Mouse (Mus musculus) embryonic facial prominence, embryonic 10.5 days (tissue): Measurements from ENCODE around the gene Ptprg. TPM values are rescaled to one million over a fixed set of nuclear protein-coding genes. Genes with fewer than 3 reads are reported as not detected.
A peak's percentile ranks its signal among the peaks of the same experiment; 100 is the strongest.

Experiments
- DNase-seq: peaks from one replicate; pipeline ENCODE4 v3.0.0-alpha.2; 2017; ENCODE audit warnings: low spot score
- H3K27ac ChIP-seq: fragments of 300-500 bp; sonication (generic); replicated peaks from 2 replicates; pipeline ENCODE4 v1.5.1; 2016; ENCODE audit warnings: mild to moderate bottlenecking
- H3K27me3 ChIP-seq: fragments of 300-500 bp; sonication (generic); replicated peaks from 2 replicates; pipeline ENCODE4 v1.6.1; 2016; ENCODE audit warnings: low read depth, mild to moderate bottlenecking; ENCODE audit not compliant: poor library complexity, severe bottlenecking
- H3K36me3 ChIP-seq: fragments of 300-500 bp; sonication (generic); replicated peaks from 2 replicates; pipeline ENCODE4 v1.6.1; 2016; ENCODE audit warnings: mild to moderate bottlenecking, moderate library complexity
- H3K4me1 ChIP-seq: fragments of 300-500 bp; sonication (generic); 2 replicates; pipeline ENCODE4 v1.6.1; 2016
- H3K4me3 ChIP-seq: fragments of 300-500 bp; sonication (generic); 2 replicates; pipeline ENCODE4 v1.5.1; 2016; ENCODE audit warnings: mild to moderate bottlenecking, moderate library complexity
- H3K9me3 ChIP-seq: fragments of 300-500 bp; sonication (generic); 2 replicates; pipeline ENCODE4 v1.6.1; 2016; ENCODE audit warnings: mild to moderate bottlenecking
- WGBS: fragments of 180-500 bp; shearing (Covaris S2); methylation state at CpG from one replicate; pipeline ENCODE4 v1.1.7; 2016; 5-methylcytosine and 5-hydroxymethylcytosine counted together
- polyA plus RNA-seq: library from polyadenylated mRNA; unstranded; fragments of >200 nt; fragmentation: Nextera tagmentation; extraction: Ambion mirVana; gene quantifications from 2 replicates; pipeline ENCODE4 v1.2.1, GENCODE M21; 2016

Ptprg gene
- polyA plus RNA-seq, 1 experiment from 2014 or later = 40.7 TPM

DNA sequence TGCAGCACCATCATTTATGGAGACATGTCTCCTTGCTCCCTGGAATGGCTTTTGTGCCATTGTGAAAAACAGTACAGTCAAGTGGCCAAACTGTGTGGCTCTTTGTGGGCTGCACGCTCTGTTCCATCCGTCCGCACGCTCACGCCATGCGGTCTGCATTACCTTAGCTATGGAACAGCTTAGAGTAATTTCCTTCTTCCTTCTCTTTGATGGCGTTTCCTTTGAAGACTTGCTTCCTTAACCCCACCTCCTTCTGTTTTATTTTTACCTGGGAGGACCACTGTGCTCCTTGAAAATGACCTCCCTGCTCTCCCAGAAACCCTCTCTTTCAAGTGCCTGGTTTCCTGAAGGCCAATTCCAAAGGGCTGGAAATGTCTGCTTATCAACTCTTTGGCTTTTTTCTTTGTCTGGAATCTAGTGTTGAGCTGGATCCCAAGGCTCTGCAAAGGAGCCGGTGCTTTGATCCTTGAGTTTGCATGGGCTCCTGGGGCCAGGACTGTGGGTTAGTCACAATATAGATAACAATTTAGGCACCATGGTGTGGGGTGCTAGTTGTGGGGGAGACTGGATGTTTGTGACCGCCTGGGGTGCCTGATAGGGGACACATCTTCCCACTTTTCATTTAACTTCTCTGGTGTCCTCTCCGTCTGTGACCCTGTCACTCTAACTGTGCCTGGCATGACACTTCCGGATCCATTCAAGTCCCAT is 149.6 kb downstream of the Ptprg start:
- H3K27ac ChIP-seq = peak overlapping the region; percentile 73

DNA sequence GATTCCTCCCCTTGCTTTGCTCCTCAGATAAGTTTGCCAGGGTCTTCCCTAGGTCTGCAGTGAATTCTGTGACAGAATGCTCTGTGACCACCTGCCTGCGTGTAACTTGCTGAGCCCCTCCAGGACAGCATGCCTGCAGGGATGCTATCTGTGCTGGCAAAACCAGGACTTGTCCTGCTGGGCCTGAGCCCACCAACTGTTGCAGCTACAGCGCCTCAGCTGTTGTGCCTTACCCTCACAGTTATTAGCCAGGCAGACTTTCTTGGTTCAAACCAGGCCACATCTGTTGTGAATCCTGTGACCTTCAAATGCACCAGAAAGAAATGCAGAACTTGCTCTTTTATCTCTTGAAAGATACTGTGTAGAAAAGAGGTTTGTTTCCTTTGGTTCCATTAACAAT is 151.5 kb downstream of the Ptprg start:
- WGBS = 12% methylated on average over 2 of the region's 2 CpGs
- H3K4me1 ChIP-seq = peaks cover 57% of the 10 kb centered on the region
- no peak overlapping the region for H3K4me3 ChIP-seq
- no peak overlapping the region for H3K27ac ChIP-seq
- no peaks in the 10 kb centered on the region for H3K9me3 ChIP-seq
- no peaks in the 10 kb centered on the region for H3K36me3 ChIP-seq
- peak; percentile 24 for DNase-seq
- H3K27me3 ChIP-seq = no peaks in the 10 kb centered on the region

More for the DNA sequence above, 149.6 kb downstream of the Ptprg start:
- Histone ChIP-seq H3K27me3 (no peaks in the 10 kb centered on the region), H3K4me1 (peaks cover 50% of the 10 kb centered on the region), H3K9me3 (no peaks in the 10 kb centered on the region), H3K36me3 (no peaks in the 10 kb centered on the region), H3K4me3 (no peak overlapping the region)
- WGBS = 43% methylated on average over 11 of the region's 11 CpGs
- peak; percentile 68 for DNase-seq

DNA sequence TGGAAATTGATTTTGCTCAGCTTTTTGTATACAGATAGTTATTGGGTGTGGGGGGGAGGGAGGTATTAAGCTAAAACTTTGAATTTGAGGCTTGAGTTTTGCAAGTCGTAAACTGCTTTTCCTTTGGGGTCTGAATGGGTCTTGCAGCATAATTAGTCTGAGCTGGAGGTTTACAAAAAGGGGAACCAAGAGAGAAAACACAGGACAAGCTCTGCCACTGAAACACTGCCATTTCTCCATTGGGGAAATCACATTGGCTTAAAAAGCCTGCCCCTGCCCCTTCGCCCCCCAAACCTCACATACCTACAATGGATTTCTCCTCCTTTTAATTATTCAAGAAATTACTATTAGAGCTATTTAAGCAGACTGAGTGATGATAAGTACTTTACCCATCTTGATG is 156.0 kb downstream of the Ptprg start:
- no peak overlapping the region for H3K4me3 ChIP-seq
- no peaks in the 10 kb centered on the region for H3K9me3 ChIP-seq
- 89% methylated on average over 2 of the region's 2 CpGs for WGBS
- H3K4me1 ChIP-seq = peaks cover 19% of the 10 kb centered on the region
- no peak for DNase-seq
- no peak overlapping the region for H3K27ac ChIP-seq
- H3K27me3 ChIP-seq = no peaks in the 10 kb centered on the region
- H3K36me3 ChIP-seq = no peaks in the 10 kb centered on the region; the same call in 1 of the 2 replicates

DNA sequence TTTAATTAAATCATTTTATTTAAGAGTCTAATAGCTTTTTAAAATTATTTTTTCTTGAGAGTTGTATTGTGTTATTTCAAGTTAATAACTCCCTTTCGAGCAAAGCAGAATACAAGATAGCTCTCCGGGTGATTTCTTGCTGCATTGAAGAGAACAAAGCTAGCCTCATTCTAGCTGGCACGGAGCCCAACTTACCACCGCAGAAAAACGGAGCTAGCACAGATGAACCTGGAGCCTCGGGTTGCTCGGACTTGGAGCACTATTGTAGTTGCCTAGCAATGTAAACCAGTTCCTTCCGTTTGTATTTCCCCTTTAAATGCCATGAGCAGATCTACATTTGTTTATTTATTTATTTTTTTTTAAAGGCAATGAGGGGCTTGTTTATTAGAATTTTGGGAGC is 156.5 kb downstream of the Ptprg start:
- WGBS = 91% methylated on average over 8 of the region's 8 CpGs
- H3K9me3 ChIP-seq = no peaks in the 10 kb centered on the region
- H3K27me3 ChIP-seq = no peaks in the 10 kb centered on the region
- H3K36me3 ChIP-seq = no peaks in the 10 kb centered on the region; the same call in 1 of the 2 replicates
- no peak for DNase-seq
- no peak overlapping the region for H3K27ac ChIP-seq
- peaks cover 14% of the 10 kb centered on the region for H3K4me1 ChIP-seq
- no peak overlapping the region for H3K4me3 ChIP-seq

DNA sequence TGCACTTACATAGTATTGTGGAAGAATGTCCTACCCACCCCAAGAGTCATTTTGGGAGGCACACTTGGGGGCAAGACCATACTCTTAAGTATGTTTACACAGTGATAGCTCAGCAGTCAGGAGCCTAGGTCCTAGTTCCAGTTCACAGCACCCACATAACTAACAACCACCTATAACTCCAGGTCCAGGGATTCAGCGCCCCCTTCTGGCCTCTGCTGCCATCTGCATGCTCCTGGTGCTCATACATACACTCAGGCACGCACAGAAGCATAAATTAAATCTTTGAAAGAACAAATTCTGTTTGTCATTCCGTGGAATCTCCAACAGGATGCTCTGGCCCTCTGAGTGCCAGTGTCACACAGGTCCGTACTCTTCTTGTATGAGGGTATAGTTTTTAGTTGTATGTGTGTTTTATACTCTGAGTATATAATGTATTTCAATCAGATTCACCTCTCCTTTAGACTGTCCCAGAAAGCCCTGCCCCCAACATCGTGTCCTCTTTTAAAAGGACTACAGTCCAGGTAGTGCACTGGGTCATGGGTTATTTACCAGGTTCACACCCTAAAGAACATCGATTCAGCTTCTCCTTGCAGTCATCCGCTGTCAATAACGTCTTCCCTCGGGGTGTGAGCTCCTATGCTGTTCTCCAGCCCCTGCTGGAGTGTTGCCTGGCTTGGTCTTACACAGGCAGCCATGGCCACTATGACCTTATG is 157.2 kb downstream of the Ptprg start:
- WGBS = 90% methylated on average over 9 of the region's 9 CpGs

DNA sequence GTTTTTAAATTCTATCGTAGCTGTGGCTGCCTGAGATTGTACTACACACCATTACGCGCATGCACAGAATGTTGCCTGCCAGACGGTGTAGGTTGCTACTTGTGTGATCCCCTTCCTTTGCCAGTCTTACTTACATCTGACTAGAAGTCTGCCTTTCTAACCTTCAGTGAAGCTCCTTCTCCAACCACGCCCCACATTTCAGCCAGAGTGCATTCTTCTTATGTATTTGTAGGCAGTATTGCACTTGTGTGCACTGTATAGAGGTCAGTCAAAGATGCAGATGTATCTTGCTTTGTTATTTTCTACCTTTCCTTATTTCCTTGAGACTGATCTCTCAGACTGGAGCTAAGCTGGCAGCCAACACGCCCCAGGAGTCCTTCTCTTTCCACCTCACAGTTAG is 158.8 kb downstream of the Ptprg start:
- Histone ChIP-seq H3K4me3 (no peak overlapping the region), H3K27ac (no peak overlapping the region), H3K9me3 (no peaks in the 10 kb centered on the region), H3K4me1 (0 out of 2 replicates have a peak, but pooled peaks cover 7% of the 10 kb centered on the region), H3K27me3 (no peaks in the 10 kb centered on the region), H3K36me3 (no peaks in the 10 kb centered on the region; the same call in 1 of the 2 replicates)
- 92% methylated on average over 6 of the region's 6 CpGs for WGBS
- DNase-seq = no peak

More for the DNA sequence above, 157.2 kb downstream of the Ptprg start:
- Histone ChIP-seq H3K9me3 (no peaks in the 10 kb centered on the region), H3K27me3 (no peaks in the 10 kb centered on the region), H3K27ac (no peak overlapping the region), H3K4me1 (0 out of 2 replicates have a peak, but pooled peaks cover 7% of the 10 kb centered on the region), H3K4me3 (no peak overlapping the region), H3K36me3 (no peaks in the 10 kb centered on the region; the same call in 1 of the 2 replicates)
- no peak for DNase-seq

DNA sequence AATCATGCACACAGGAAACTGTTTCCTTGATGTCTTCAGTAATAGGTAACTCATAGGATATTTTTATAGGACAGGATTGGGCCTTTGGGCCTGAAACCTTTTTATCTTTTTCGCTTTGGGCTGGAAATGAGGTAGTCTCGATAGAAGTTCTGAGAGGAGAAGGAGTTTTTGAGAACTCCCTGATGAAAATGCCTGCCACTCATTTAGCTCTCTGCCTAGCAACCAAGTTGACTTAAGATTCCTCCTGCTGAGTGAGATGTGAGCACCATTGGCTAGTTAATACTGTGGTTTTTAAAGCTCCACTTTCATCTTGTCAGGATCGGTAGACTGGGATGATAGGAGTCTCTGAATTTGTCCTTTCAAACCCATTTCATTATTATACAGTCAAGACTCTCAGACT is 162.9 kb downstream of the Ptprg start:
- Histone ChIP-seq H3K4me3 (no peak overlapping the region), H3K27ac (no peak overlapping the region), H3K9me3 (no peaks in the 10 kb centered on the region), H3K4me1 (no peaks in the 10 kb centered on the region), H3K27me3 (no peaks in the 10 kb centered on the region), H3K36me3 (no peaks in the 10 kb centered on the region)
- no peak for DNase-seq
- 68% methylated on average over 3 of the region's 3 CpGs for WGBS

DNA sequence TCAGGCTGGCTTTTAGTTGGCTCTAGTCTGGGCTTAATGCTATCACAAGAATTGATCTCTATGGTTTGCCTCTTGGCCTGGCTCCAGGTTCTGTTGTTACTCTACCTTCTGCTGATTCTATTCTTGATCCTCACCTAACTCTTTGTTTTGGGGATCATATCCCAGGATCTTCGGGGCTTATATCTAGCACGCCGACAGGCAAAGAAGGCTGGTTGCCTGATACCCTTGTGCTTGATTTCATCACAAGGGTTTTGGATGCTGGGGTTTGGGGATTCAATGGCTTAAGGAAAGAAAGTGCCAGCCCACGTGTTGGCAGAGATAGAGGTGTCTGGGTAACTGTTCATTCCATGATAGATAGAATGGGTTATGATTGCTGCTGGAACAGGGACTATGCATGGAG is 164.9 kb downstream of the Ptprg start:
- no peak for DNase-seq
- H3K9me3 ChIP-seq = no peaks in the 10 kb centered on the region
- 0 out of 2 replicates have a peak, but pooled peaks cover 5% of the 10 kb centered on the region for H3K36me3 ChIP-seq
- H3K27me3 ChIP-seq = no peaks in the 10 kb centered on the region
- H3K4me1 ChIP-seq = no peaks in the 10 kb centered on the region
- no peak overlapping the region for H3K4me3 ChIP-seq
- no peak overlapping the region for H3K27ac ChIP-seq
- 83% methylated on average over 4 of the region's 4 CpGs for WGBS

DNA sequence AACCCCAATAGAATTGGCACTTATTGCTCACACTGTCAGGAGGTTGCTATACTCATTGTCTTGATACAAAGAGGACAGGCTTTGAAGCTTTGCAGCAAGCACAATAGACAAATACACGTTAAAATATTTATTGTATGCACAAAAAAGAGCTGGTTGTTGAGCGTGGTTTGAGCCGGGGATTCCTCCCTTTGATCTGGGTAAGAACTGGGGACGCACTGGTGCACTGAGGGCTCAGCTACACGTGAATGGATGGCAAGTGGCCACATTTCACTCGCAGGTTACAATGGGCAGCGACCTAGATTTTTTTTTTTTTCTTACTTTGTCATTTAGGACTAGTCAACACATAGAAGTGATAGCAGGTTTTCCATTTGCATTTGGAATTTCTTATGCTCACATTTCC is 165.9 kb downstream of the Ptprg start:
- Histone ChIP-seq H3K27ac (no peak overlapping the region), H3K4me1 (no peaks in the 10 kb centered on the region), H3K36me3 (0 out of 2 replicates have a peak, but pooled peaks cover 12% of the 10 kb centered on the region), H3K9me3 (no peaks in the 10 kb centered on the region), H3K27me3 (no peaks in the 10 kb centered on the region), H3K4me3 (no peak overlapping the region)
- DNase-seq = no peak
- 64% methylated on average over 7 of the region's 7 CpGs for WGBS

DNA sequence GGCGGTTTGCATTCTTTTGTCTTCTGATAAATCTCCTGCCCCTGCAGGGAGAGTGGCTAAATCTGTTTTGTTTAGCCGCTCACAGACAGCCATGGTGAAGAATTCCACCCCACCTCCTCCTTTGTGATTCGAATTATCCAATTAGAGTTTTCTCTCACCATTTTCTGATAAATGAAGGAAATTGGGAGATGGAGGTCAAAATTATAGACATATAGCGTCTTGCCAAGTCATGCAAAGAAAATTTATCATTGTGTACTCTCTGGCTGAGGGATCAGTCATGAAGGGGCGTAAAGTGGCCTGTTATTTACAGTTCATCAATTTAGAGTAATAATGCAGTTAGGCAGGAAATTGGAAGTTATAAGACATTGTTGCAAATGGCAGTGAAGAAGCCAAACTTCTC is 168.8 kb downstream of the Ptprg start:
- no peaks in the 10 kb centered on the region for H3K4me1 ChIP-seq
- no peak for DNase-seq
- H3K27me3 ChIP-seq = no peaks in the 10 kb centered on the region
- H3K36me3 ChIP-seq = peaks cover 18% of the 10 kb centered on the region; the same call in 1 of the 2 replicates
- no peak overlapping the region for H3K27ac ChIP-seq
- no peak overlapping the region for H3K4me3 ChIP-seq
- WGBS = 58% methylated on average over 5 of the region's 5 CpGs
- H3K9me3 ChIP-seq = peaks cover 7% of the 10 kb centered on the region; the same call in 1 of the 2 replicates

DNA sequence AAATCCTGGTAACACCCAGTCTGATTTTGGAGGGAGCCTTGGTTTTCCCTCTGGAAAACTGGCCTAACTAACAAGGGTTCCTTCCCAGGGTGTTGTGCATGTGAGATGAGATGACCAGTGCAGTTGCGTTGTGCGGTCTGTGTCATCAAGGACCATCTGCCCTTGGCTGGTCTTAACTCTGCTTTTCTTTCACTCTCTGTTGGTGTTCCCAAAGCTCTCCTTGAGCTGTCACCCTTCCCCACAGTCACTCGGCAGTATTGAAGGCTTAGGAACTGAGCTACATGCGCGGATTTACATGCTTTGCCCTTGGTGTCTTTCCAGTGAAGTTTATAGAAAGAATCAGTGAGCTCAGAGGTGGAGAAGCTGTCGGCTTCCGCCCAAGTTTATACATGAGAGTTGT is 170.5 kb downstream of the Ptprg start:
- no peaks in the 10 kb centered on the region for H3K27me3 ChIP-seq
- H3K36me3 ChIP-seq = peaks cover 18% of the 10 kb centered on the region; the same call in 1 of the 2 replicates
- peaks cover 7% of the 10 kb centered on the region; the same call in 1 of the 2 replicates for H3K9me3 ChIP-seq
- 92% methylated on average over 7 of the region's 7 CpGs for WGBS
- DNase-seq = no peak
- H3K27ac ChIP-seq = no peak overlapping the region
- no peaks in the 10 kb centered on the region for H3K4me1 ChIP-seq
- no peak overlapping the region for H3K4me3 ChIP-seq

DNA sequence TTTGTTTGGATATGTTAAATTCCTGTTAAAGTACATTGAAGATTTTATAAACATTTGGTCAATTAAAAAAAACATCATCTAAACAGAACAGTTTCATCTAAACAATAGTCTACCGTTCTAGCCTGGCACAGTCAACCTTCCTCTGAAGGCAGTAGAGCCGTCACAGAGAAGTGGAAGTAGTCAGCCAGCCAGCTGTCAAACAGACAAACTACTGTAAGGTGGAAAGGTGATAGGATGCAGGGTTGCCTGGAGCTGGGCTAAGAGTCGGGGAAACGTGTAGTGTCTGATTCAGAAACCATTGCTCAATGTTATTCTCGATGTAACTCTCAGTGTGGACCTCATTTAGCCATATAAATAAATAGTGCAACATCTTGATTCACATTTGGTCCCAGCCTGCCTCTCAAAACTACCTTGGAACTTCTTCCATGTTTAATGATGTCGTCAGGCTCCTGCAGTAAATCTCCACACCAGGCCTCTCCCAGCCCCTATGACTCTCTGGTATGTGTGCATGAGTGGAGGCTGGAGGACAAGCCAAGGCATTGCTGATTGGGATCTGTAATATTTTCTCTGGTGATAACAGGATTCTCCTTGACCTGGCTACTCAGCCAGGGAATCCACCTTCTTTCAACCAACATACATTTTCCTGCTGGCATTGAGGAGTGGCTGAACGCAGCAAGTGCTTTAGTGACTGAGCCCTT is 178.0 kb downstream of the Ptprg start:
- Histone ChIP-seq H3K27me3 (no peaks in the 10 kb centered on the region), H3K4me1 (peaks cover 10% of the 10 kb centered on the region), H3K9me3 (peaks cover 4% of the 10 kb centered on the region; the same call in 1 of the 2 replicates), H3K4me3 (no peak overlapping the region), H3K36me3 (0 out of 2 replicates have a peak, but pooled peaks cover 3% of the 10 kb centered on the region), H3K27ac (no peak overlapping the region)
- no peak for DNase-seq
- 78% methylated on average over 7 of the region's 7 CpGs for WGBS
